Mouse (Mus musculus) heart, adult 9 months (tissue): ENCODE data around the gene Actb.
"Not testable (repeated sequence)": the region's sequence is repeated elsewhere in the genome, so short reads cannot be mapped to it uniquely, and the experiment has no call there.

Experiments used
- DNase-seq, 2 experiments: peaks; one replicate each; pipeline ENCODE4 v3.0.0; 2022; ENCODE audit warnings: low spot score in 2 of 2

The Actb gene

DNA sequence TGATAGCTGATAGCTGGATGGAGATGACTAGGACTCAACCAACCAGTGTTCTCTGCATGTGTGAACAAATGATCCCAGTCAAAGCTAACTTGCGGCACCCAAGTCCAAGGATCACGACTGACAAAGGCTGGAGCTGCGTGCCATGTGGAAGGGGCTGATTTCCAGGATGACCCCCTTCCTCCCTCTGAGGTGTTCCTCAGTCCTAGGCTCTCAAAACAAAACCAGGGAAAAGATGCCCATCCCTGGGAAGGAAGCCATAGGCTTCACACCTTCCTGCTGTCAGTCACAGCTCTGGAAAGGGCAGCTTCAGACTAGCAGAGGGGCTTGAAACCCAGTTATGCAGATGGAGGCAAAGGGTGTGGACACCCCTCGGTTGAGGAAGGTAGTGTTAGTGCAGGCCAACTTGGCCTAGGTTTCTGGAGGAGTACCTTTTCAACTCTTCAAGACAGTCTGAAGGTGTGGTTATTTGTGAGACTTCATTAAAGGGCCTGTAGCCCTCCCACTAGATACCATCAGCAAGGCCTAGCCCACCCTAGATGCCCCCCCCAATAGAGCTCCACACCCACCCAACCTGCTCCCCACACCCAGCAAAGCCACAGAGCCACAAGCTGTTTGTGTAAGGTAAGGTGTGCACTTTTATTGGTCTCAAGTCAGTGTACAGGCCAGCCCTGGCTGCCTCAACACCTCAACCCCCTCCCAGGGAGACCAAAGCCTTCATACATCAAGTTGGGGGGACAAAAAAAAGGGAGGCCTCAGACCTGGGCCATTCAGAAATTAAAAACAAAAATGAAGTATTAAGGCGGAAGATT lies 3.8 kb downstream of the Actb start:
- DNase-seq: no peak

DNA sequence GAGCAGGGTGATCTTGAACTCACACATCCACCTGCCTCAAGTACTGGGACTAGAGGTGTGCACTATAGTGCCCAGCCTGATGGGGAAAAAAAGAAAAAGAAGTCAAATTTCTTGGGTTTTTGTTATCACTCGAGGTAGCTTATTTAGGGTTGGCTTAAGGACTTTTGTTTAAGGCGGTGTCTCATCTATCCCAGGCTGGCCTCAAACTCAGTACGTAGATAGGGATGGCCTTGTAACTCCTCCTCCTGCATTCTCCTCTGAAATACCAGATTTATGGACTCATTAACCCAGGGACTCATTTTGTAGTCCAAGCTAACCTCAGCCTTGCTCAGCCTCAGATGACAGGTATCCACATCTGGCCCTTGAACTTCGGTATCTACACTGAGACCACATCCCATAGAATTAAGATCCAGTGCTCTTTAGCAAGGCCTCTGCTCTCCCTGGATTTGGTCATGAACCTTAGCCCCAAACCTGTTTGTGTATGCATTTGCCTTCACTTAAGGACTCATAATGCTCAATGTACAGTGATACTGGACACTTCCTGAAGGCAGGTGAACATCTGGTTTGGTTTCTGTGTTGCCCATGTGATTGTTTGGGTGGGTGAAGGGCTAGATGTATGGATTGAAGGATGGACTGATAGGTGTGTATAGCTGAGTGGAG lies 4.6 kb downstream of the Actb start:
- DNase-seq: no peak

GRCm38 (mm10) chr5:142901355-142901802 lies 5.2 kb downstream of the Actb start:
- no peak for DNase-seq

- DNase-seq: no peak
Measured at GRCm38 (mm10) chr5:142900651-142901050, 5.9 kb downstream of the Actb start.

- DNase-seq: no peak
Measured at GRCm38 (mm10) chr5:142899932-142900533, 6.5 kb downstream of the Actb start.

GRCm38 (mm10) chr5:142899057-142899601 lies 7.4 kb downstream of the Actb start:
- DNase-seq: no peak

GRCm38 (mm10) chr5:142898316-142898715 lies 8.2 kb downstream of the Actb start:
- no peak for DNase-seq

- no peak for DNase-seq
Measured at GRCm38 (mm10) chr5:142897568-142898248, 8.8 kb downstream of the Actb start.

- no peak for DNase-seq
Measured at GRCm38 (mm10) chr5:142896713-142897112, 9.8 kb downstream of the Actb start.

GRCm38 (mm10) chr5:142896192-142896591 lies 10.4 kb downstream of the Actb start:
- DNase-seq: no peak

DNA sequence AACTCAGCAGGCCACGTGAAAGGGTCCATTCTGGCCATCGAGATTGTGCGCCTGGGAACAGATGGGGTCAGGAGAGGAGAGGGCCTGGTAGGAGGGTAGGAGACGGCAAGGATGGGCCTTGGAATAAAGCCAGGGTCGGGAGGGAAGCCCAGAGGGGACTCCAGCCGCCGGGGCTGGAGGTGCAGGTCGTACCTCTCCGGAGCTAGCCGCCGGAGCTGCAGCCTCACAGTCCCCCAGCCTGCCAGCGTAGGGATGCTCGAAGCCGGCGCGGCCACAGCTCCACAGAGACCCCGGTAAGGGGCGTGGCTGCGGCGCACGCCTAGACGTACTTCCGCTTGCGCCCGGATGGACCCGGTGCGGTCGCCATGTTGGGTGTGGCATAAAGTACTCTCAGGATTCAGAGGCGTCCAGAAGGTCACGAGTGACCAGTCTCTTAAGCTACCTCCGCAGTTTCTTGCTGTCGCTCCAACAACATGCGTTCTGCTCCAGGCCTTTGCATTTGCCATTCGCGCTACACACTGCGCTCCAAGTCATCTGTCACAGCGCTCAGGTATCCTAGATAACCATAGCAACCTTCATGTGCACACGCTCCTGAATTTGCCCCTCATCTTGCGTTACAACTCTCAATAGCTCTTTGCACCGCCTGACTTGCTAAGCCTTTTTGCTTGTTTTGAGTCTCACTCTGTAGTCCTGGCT lies 11.5 kb downstream of the Actb start, which contains the start of gene Fbxl18:
TSS of gene Fbxl18 (minus strand) at position 504 of the 696 bp plus-strand sequence.
- peak; percentile 91 for DNase-seq

DNA sequence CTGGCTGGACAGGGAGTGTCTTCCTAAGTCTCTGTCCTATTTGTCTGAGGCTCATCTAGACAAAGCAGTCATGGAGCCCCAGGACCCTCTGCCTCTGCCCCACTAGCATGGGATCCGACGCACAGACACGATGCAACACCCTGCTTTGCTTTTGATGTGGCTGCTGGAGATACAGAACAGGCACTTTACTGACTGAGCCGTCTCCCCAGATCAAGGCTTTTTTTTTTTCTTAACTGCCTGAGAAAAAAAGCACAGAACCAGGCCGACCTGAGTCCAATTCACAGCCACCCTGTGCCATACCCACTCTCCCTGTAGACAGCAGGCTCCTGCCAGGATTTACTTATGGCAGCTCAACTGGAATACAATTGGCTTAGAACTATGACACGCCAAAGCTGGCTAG lies 15.2 kb downstream of the Actb start:
- DNase-seq: no peak

- not testable (repeated sequence) for DNase-seq
Measured at GRCm38 (mm10) chr5:142887533-142887932, 19.0 kb downstream of the Actb start.

- DNase-seq: no peak
Measured at GRCm38 (mm10) chr5:142886761-142887160, 19.8 kb downstream of the Actb start.

- no peak for DNase-seq
Measured at GRCm38 (mm10) chr5:142886181-142886580, 20.4 kb downstream of the Actb start.

GRCm38 (mm10) chr5:142882471-142882870 lies 24.1 kb downstream of the Actb start:
- DNase-seq: no peak

DNA sequence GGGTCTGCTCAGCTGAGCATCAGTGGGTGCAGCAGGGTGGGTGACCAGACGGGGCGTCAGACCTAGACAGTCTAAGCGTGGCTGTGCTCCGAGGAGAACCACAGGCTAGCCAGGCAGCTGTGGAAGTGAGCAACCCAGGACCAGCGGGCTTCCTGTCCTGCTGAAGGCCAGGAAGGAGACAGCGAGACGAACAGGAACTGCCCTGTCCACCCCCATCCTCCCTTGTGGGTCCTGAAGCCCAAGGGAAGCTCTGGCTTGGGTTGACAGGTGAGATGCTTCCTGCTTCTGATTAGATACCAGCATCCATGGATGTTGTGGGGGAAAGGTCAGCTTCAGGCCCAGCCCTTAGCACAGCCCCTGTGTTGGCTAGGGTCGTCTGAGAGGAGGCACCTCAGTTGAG lies 24.6 kb downstream of the Actb start:
- no peak for DNase-seq

- peak in 1 of 2 experiments; percentile 68 for DNase-seq
Measured at GRCm38 (mm10) chr5:142880806-142881516, 25.6 kb downstream of the Actb start.

GRCm38 (mm10) chr5:142880246-142880645 lies 26.3 kb downstream of the Actb start:
- DNase-seq: no peak
